Mouse (Mus musculus) retina, embryonic 14.5 days (tissue): ENCODE data around the gene Tspan9.

Experiments
- DNase-seq: peaks from one replicate; pipeline ENCODE4 v3.0.0-alpha.2; 2015; ENCODE audit warnings: low spot score

Tspan9 gene

GRCm38 (mm10) chr6:128011781-128012180 is 131.6 kb downstream of the Tspan9 start:
- DNase-seq: peak; percentile 72

- no peak for DNase-seq
Observed at GRCm38 (mm10) chr6:128011071-128011477, 132.3 kb downstream of the Tspan9 start.

GRCm38 (mm10) chr6:128010135-128010971 is 133.0 kb downstream of the Tspan9 start:
- no peak for DNase-seq

- DNase-seq: no peak
Observed at GRCm38 (mm10) chr6:128007982-128008562, 135.3 kb downstream of the Tspan9 start.

GRCm38 (mm10) chr6:128007241-128007701 is 136.1 kb downstream of the Tspan9 start:
- no peak for DNase-seq

GRCm38 (mm10) chr6:128006156-128006555 is 137.2 kb downstream of the Tspan9 start:
- no peak for DNase-seq

- DNase-seq: no peak
Observed at GRCm38 (mm10) chr6:128004544-128004943, 138.8 kb downstream of the Tspan9 start.

GRCm38 (mm10) chr6:128003542-128003941 is 139.9 kb downstream of the Tspan9 start:
- DNase-seq: peak; percentile 31

GRCm38 (mm10) chr6:128002667-128003066 is 140.7 kb downstream of the Tspan9 start:
- DNase-seq: no peak

- DNase-seq: no peak
Observed at GRCm38 (mm10) chr6:128002104-128002503, 141.3 kb downstream of the Tspan9 start.

GRCm38 (mm10) chr6:128001587-128001986 is 141.8 kb downstream of the Tspan9 start:
- no peak for DNase-seq

GRCm38 (mm10) chr6:128000777-128001176 is 142.6 kb downstream of the Tspan9 start:
- no peak for DNase-seq

GRCm38 (mm10) chr6:127999118-127999517 is 144.3 kb downstream of the Tspan9 start:
- DNase-seq: no peak

- no peak for DNase-seq
Observed at GRCm38 (mm10) chr6:127996928-127997327, 146.5 kb downstream of the Tspan9 start.

GRCm38 (mm10) chr6:127992993-127993392 is 150.4 kb downstream of the Tspan9 start:
- no peak for DNase-seq

GRCm38 (mm10) chr6:127991509-127992176 is 151.8 kb downstream of the Tspan9 start:
- DNase-seq: no peak

- DNase-seq: no peak
Observed at GRCm38 (mm10) chr6:127989624-127990212, 153.7 kb downstream of the Tspan9 start.

GRCm38 (mm10) chr6:127988944-127989494 is 154.4 kb downstream of the Tspan9 start:
- DNase-seq: no peak

GRCm38 (mm10) chr6:127987374-127987773 is 156.0 kb downstream of the Tspan9 start:
- DNase-seq: no peak

- no peak for DNase-seq
Observed at GRCm38 (mm10) chr6:127986357-127986756, 157.0 kb downstream of the Tspan9 start.

GRCm38 (mm10) chr6:127981176-127981575 is 162.2 kb downstream of the Tspan9 start:
- DNase-seq: no peak
